Mouse (Mus musculus): ENCODE measurements at regions not wholly inside any gene's neighbourhood (a gene's known extent, or its start where the extent isn't known, plus 50 kb on each side); places are given as distances from the start of the nearest gene placed in this dataset.

DNA sequence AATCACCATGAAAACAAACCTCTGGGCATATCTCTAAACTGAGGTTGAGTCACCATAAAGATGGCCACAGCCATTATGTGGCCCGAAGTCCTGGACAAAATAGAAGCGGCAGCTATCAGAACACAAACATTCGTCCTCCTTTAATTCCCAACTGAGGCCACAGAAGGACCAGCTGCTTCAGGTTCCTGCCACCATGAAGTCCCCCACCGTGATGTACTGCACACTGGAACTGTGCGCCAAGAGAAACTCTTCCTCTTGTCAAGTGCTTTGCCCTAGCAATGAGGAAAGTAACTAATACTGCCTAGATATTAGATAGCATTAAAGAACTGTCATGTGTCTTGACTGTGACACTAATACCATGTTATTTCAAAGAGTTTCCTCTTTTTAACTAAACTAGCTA is 54.4 kb upstream of the Pgm2 start:
- TF ChIP-seq CTCF (IDR thresholded peaks at IDR 0.05; ENCODE audit: low read depth): no peak
- TF ChIP-seq EP300 (IDR thresholded peaks at IDR 0.05; ENCODE audit: low read depth): no peak
- H3K27ac ChIP-seq (ENCODE audit: low read depth): no peak overlapping the region
- H3K9me3 ChIP-seq (ENCODE audit: low read length): no peaks in the 10 kb centered on the region
- no peaks in the 10 kb centered on the region for H3K36me3 ChIP-seq (replicated peaks; ENCODE audit: insufficient read depth, low read length)
- H3K4me2 ChIP-seq (ENCODE audit: low read depth, low read length): no peak overlapping the region
- DNase-seq (no peak), ATAC-seq (no peak)
- H3K4me3 ChIP-seq (ENCODE audit: low read depth, low read length): no peak overlapping the region
- H3K27me3 ChIP-seq (ENCODE audit: insufficient read depth, low read length): no peaks in the 10 kb centered on the region
- WGBS (ENCODE audit: insufficient replicate concordance): 89% methylated on average over 5 of the region's 5 CpGs
- H3K9ac ChIP-seq (replicated peaks): no peak overlapping the region
- no peaks in the 10 kb centered on the region for H3K4me1 ChIP-seq (ENCODE audit: insufficient read depth)

DNA sequence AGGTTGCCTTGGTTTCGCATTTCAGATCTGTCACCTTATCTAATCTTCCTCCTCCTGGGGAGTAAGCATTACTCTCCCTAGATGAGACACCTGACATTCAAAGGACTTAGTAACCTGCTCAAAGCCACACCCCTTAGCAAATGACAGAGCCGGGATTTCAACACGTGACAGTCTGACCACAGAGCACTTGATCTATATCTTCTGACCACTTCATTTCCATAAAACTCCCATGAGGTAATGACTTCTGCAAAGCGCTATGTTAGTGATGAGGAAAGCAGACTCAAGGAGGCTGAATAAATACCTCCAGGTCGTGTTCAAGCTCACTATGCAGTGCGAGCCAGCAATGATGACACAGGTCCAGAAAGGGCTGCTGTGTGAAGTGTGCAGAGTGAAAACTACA is 52.1 kb upstream of the Pgm2 start:
- H3K9ac ChIP-seq (replicated peaks): no peak overlapping the region
- H3K27ac ChIP-seq (ENCODE audit: low read depth): no peak overlapping the region
- ATAC-seq: no peak
- no peak for DNase-seq
- no peaks in the 10 kb centered on the region for H3K36me3 ChIP-seq (replicated peaks; ENCODE audit: insufficient read depth, low read length)
- no peaks in the 10 kb centered on the region for H3K27me3 ChIP-seq (ENCODE audit: insufficient read depth, low read length)
- TF ChIP-seq CTCF (IDR thresholded peaks at IDR 0.05; ENCODE audit: low read depth) (no peak), EP300 (IDR thresholded peaks at IDR 0.05; ENCODE audit: low read depth) (no peak)
- peaks cover 3% of the 10 kb centered on the region; the same call in 1 of the 2 replicates for H3K4me1 ChIP-seq (ENCODE audit: insufficient read depth)
- 47% methylated on average over 6 of the region's 6 CpGs for WGBS (ENCODE audit: insufficient replicate concordance)
- no peak overlapping the region for H3K4me3 ChIP-seq (ENCODE audit: low read depth, low read length)
- no peak overlapping the region for H3K4me2 ChIP-seq (ENCODE audit: low read depth, low read length)
- H3K9me3 ChIP-seq (ENCODE audit: low read length): no peaks in the 10 kb centered on the region
